Mouse (Mus musculus): ENCODE measurements around the gene Olfr1411.
A peak's percentile ranks its signal among the peaks of the same experiment; 100 is the strongest.

Olfr1411 gene

DNA sequence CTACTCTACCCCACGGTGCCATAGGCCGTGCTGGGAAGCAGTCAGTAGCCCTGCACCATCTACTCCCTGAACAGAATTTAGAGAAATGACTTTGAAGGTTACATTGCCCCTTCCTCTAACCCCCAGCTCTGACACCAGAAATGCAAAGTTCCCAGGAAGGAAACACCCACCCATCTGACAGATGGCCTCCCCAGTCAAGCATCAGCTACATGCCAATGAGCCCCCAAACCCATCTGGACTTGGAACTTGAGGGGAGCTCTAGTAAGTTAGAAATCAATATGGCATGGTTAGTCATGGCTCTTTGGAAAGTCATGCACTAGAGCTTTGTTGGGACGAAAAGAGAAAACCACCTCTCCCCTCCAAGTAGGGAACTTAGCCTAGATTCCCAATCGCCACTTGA, 44.5 kb downstream of the Olfr1411 start:
- no peak for DNase-seq (ENCODE audit: low spot score in 2 of 2)

- DNase-seq (ENCODE audit: low spot score in 2 of 2), result no peak
Measured at GRCm38 (mm10) chr1:92640393-92640792, 46.2 kb downstream of the Olfr1411 start.

DNA sequence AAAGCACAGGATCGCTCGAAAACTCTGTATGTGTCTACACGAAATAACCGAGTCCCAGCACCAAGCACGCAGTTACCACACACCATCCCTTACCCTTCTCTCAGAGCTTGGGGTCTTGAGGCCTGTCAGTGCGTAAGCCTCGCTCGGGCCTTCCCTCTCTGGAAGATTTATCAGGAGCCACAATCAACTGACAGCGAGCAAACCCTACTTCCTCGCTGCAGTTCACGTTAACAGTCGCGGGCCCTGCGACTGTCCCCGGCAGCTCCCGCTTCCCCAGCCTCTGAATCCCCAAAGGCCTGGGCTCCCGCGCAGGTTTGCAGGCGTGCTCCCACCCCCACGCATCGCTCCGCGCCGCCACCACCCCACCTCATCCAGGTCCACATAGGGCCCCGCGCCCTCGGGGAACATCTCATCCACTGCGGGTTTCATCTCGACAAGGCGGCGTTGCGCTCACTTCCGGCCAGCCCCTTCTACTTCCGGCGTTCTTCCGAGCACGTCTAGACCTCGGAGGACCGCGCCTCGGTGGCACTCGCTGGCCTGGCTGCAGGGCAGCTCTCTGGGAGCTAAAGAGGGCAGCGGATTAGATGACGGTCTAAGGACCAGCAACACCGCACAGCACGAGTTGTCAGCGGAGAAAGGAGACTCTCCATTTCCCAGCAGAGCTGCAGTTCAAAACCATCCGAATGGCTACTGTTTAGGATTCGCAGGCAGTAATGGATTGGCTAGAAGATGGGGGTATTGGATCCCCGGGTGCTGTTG, 47.5 kb downstream of the Olfr1411 start, which contains the start of gene Cops9:
Gene Cops9, minus strand, starts transcription at position 472 of the 759 bp plus-strand sequence.
- peak; percentile 87 to 88 for DNase-seq (ENCODE audit: low spot score in 2 of 2)

DNA sequence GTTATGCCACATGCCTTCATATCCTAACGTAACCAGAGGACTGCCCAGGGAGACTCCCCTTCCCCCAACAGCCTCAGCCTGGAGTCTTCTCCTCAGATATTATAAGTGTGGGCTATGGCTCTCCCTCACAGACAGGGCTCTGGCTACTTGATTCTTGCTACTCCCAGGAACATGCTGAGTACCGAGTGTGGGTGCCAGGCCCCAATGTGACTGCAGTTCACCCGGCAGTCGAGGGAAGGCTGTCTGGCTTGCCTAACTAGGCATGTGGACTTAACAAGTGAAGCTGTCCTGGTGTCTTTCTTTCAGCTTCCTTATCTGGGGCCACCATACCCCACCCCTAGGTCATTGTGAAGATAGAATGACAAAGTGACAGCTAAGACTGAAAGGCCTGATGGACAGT, 49.5 kb downstream of the Olfr1411 start:
- no peak for DNase-seq (ENCODE audit: low spot score in 2 of 2)

DNA sequence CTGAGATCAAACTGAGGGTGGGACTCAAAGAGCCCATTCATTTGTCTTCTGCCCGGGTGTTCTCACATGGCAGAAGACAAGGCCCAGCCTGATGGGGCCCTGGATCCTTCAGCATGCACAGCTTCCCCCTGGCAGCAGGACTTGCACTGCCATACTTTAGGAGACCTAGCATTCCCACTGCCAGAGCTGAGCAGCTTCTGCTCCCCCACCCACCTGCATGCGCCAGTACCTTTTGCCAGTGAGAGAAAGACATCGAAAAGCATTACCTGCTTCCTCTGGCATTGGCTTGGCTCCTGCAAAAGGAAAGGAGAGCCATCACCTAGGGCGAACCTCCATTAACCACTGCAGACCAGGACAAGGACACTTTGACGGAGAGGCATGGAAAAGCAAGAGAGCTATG, 50.7 kb downstream of the Olfr1411 start:
- no peak for DNase-seq (ENCODE audit: low spot score in 2 of 2)

GRCm38 (mm10) chr1:92646111-92646510, 51.9 kb downstream of the Olfr1411 start:
- DNase-seq (ENCODE audit: low spot score in 2 of 2), result no peak

- DNase-seq (ENCODE audit: low spot score in 2 of 2), result no peak
Measured at GRCm38 (mm10) chr1:92646601-92647000, 52.4 kb downstream of the Olfr1411 start.

- DNase-seq (ENCODE audit: low spot score in 2 of 2), result no peak
Measured at GRCm38 (mm10) chr1:92647026-92647425, 52.8 kb downstream of the Olfr1411 start.

Measured in right cerebral cortex, postnatal 36 days (tissue).